Mouse (Mus musculus) CH12.LX (cell line): Measurements from ENCODE around the gene Prkcb. TPM values are rescaled to one million over a fixed set of nuclear protein-coding genes. Genes with fewer than 3 reads are reported as not detected.

Source experiments
- DNase-seq: peaks from one replicate; pipeline ENCODE4 v3.0.0-alpha.2; 2013; ENCODE audit errors: extremely low read depth
- H3K27ac ChIP-seq: 2 replicates; pipeline ENCODE4 v1.5.1; 2012; ENCODE audit warnings: low read depth, mild to moderate bottlenecking, control low read depth, moderate library complexity; ENCODE audit not compliant: insufficient read depth
- H3K27me3 ChIP-seq: replicated peaks from 2 replicates; pipeline ENCODE3; 2012; ENCODE audit warnings: inconsistent platforms
- H3K36me3 ChIP-seq, 2 experiments: replicated peaks in 1 of 2; 2 replicates each; pipeline versions ENCODE3 to v1.6.1; 2012; ENCODE audit warnings: inconsistent platforms in 1 of 2, low read length in 1 of 2, mild to moderate bottlenecking in 1 of 2, mixed read lengths in 1 of 2, moderate library complexity in 1 of 2; ENCODE audit not compliant: control insufficient read depth in 1 of 2, insufficient read depth in 1 of 2
- H3K4me1 ChIP-seq, 2 experiments: 2 replicates each; pipeline ENCODE4 v1.6.1; 2012; ENCODE audit warnings: inconsistent platforms in 1 of 2, moderate library complexity in 1 of 2; ENCODE audit not compliant: insufficient read depth in 2 of 2, control insufficient read depth in 1 of 2
- H3K4me2 ChIP-seq: 2 replicates; pipeline ENCODE4 v1.6.1; 2012; ENCODE audit warnings: low read depth, mild to moderate bottlenecking, control low read depth; ENCODE audit not compliant: poor library complexity, insufficient read depth, severe bottlenecking
- H3K4me3 ChIP-seq, 3 experiments: fragments of 150-350 bp in 1 of 3; sonication (generic) in 1 of 3; replicated peaks in 1 of 3; 2 replicates each; pipeline versions ENCODE3 to v1.5.1; 2011 to 2012; ENCODE audit warnings: low read depth in 2 of 3, low read length in 2 of 3, mild to moderate bottlenecking in 2 of 3, moderate library complexity in 2 of 3, control low read depth in 1 of 3, improper control_type of control experiment in 1 of 3, inconsistent platforms in 1 of 3, mixed read lengths in 1 of 3; ENCODE audit not compliant: poor library complexity in 1 of 3
- H3K79me2 ChIP-seq: replicated peaks from 2 replicates; pipeline ENCODE4 v1.6.1; 2012; ENCODE audit warnings: mild to moderate bottlenecking, moderate library complexity; ENCODE audit not compliant: control insufficient read depth, poor library complexity, insufficient read depth, severe bottlenecking; ENCODE audit errors: extremely low read depth
- H3K9ac ChIP-seq: 2 replicates; pipeline ENCODE4 v1.6.1; 2012; ENCODE audit warnings: low read depth, mild to moderate bottlenecking, control low read depth, moderate library complexity; ENCODE audit not compliant: insufficient read depth
- H3K9me3 ChIP-seq: replicated peaks from 2 replicates; pipeline ENCODE3; 2012; ENCODE audit warnings: low read length, inconsistent platforms, mixed read lengths
- BHLHE40 ChIP-seq: IDR thresholded peaks from 2 replicates; pipeline ENCODE4 v1.6.1; 2011; ENCODE audit warnings: mild to moderate bottlenecking, low read depth, low read length, improper control_type of control experiment
- CHD1 ChIP-seq: IDR thresholded peaks from 2 replicates; pipeline ENCODE4 v1.6.1; 2012; ENCODE audit warnings: low read depth, low read length, improper control_type of control experiment, inconsistent platforms
- CTCF ChIP-seq, 2 experiments: IDR thresholded peaks in 1 of 2; conservative IDR thresholded peaks in 1 of 2; 2 replicates each; pipeline ENCODE4 v1.5.1; 2011 to 2012; ENCODE audit warnings: low read depth in 2 of 2, low read length in 2 of 2, improper control_type of control experiment in 1 of 2, inconsistent platforms in 1 of 2, mild to moderate bottlenecking in 1 of 2, moderate library complexity in 1 of 2
- ETS1 ChIP-seq: conservative IDR thresholded peaks from 2 replicates; pipeline ENCODE4 v1.6.1; 2012; ENCODE audit warnings: low read depth, mild to moderate bottlenecking, inconsistent platforms, low read length, improper control_type of control experiment, moderate library complexity
- MAX ChIP-seq: IDR thresholded peaks from 2 replicates; pipeline ENCODE4 v1.6.1; 2011; ENCODE audit warnings: low read length, improper control_type of control experiment
- MEF2A ChIP-seq: IDR thresholded peaks from 2 replicates; pipeline ENCODE4 v1.6.1; 2014; ENCODE audit warnings: low read depth, mild to moderate bottlenecking, inconsistent platforms, low read length, improper control_type of control experiment, borderline replicate concordance
- MXI1 ChIP-seq: IDR thresholded peaks from 2 replicates; pipeline ENCODE4 v1.6.1; 2011; ENCODE audit warnings: mild to moderate bottlenecking, low read depth, low read length, improper control_type of control experiment
- NELFE ChIP-seq: IDR thresholded peaks from 2 replicates; pipeline ENCODE4 v1.6.1; 2011; ENCODE audit warnings: low read depth, low read length, improper control_type of control experiment
- POLR2A ChIP-seq: IDR thresholded peaks from 2 replicates; pipeline ENCODE4 v1.6.1; 2011; ENCODE audit warnings: low read depth, mild to moderate bottlenecking, improper control_type of control experiment, low read length
- RAD21 ChIP-seq: IDR thresholded peaks from 2 replicates; pipeline ENCODE4 v1.6.1; 2011; ENCODE audit warnings: low read depth, mild to moderate bottlenecking, low read length, improper control_type of control experiment, moderate library complexity
- SIN3A ChIP-seq: IDR thresholded peaks from 2 replicates; pipeline ENCODE4 v1.6.1; 2012; ENCODE audit warnings: low read length, improper control_type of control experiment, inconsistent platforms
- SMC3 ChIP-seq: IDR thresholded peaks from 2 replicates; pipeline ENCODE4 v1.6.1; 2011; ENCODE audit warnings: low read depth, low read length, improper control_type of control experiment
- ZC3H11A ChIP-seq: IDR thresholded peaks from 2 replicates; pipeline ENCODE4 v1.6.1; 2012; ENCODE audit warnings: low read depth, mild to moderate bottlenecking, inconsistent platforms, low read length, improper control_type of control experiment
- ZKSCAN1 ChIP-seq: IDR thresholded peaks from 2 replicates; pipeline ENCODE4 v1.6.1; 2012; ENCODE audit warnings: low read depth, inconsistent platforms, low read length, improper control_type of control experiment, borderline replicate concordance
- ZNF384 ChIP-seq: IDR thresholded peaks from 2 replicates; pipeline ENCODE4 v1.6.1; 2012; ENCODE audit warnings: low read depth, low read length, improper control_type of control experiment, inconsistent platforms
- dilution Hi-C: fragments of 300-500 bp; cut with MboI; formaldehyde crosslinking; loops from 2 replicates; pipeline ENCODE4 v1.14.3; 2020; ENCODE audit warnings: low sequenced_read_pairs; ENCODE audit not compliant: extremely low pct_unique_long_range_greater_than_20kb, extremely low pct_ligation_motif_present
- in situ Hi-C: fragments of 300-500 bp; cut with MboI; formaldehyde crosslinking; loops from 3 replicates; pipeline ENCODE4 v1.14.3; 2019; ENCODE audit warnings: low sequenced_read_pairs, low pct_ligation_motif_present, low pct_unique_long_range_greater_than_20kb, mixed read lengths
- polyA plus RNA-seq: library from polyadenylated mRNA; unstranded; fragments of >175 nt; gene quantifications from 2 replicates; pipeline ENCODE4 v1.2.1, GENCODE M21; 2012; ENCODE audit warnings: low read depth; ENCODE audit not compliant: insufficient read length
- total RNA-seq, 2 experiments: library from RNA; depleted of rRNA; stranded (reverse); fragments of 300-350 nt in 1 of 2; fragments of >200 nt in 1 of 2; gene quantifications; 2 replicates each; pipeline ENCODE4 v1.2.3; 2012 to 2014

Prkcb gene
- total and polyA plus RNA-seq, 3 experiments: 323 to 463 (median 337) TPM

- in situ Hi-C loops: no loop called here
- Histone ChIP-seq H3K79me2 (peaks cover 98% of the 10 kb centered on the region), H3K4me2 (no peak overlapping the region), H3K9ac (no peak overlapping the region), H3K4me1 (peaks cover 25 to 69% of the 10 kb centered on the region in 2 experiments), H3K9me3 (peaks cover 15% of the 10 kb centered on the region), H3K27me3 (no peaks in the 10 kb centered on the region), H3K4me3 (no peak overlapping the region), H3K27ac (no peak overlapping the region), H3K36me3 (peaks cover 59 to 93% of the 10 kb centered on the region in 2 experiments)
- no peak for DNase-seq
- TF ChIP-seq ZNF384 (0 out of 2 replicates have a peak, but pooled peaks have one; percentile 8), CTCF (conservative IDR thresholded peaks at IDR 0.05 in 1 of 2, IDR thresholded peaks at IDR 0.05 in 1 of 2; ENCODE audit: low read depth in 2 of 2, low read length in 2 of 2) (no peak), MEF2A (peak; percentile 63; the same call in 1 of the 2 replicates), MXI1 (no peak), SIN3A (no peak), BHLHE40 (peak; percentile 32; the same call in 1 of the 2 replicates), ZKSCAN1 (no peak)
- dilution Hi-C loops: no loop called here
These were observed 6.8 kb downstream of the Prkcb start for GRCm38 (mm10) chr7:122295363-122295762.

- peaks cover 25 to 76% of the 10 kb centered on the region in 2 experiments for H3K4me1 ChIP-seq
- TF ChIP-seq ETS1: no peak
- TF ChIP-seq MEF2A: no peak
- H3K4me3 ChIP-seq: no peak overlapping the region
- no peaks in the 10 kb centered on the region for H3K27me3 ChIP-seq
- no peak for DNase-seq
- H3K4me2 ChIP-seq: no peak overlapping the region
- H3K9ac ChIP-seq: no peak overlapping the region
- peaks cover 68 to 95% of the 10 kb centered on the region in 2 experiments for H3K36me3 ChIP-seq
- H3K79me2 ChIP-seq: peaks cover 98% of the 10 kb centered on the region
- H3K27ac ChIP-seq: no peak overlapping the region
- H3K9me3 ChIP-seq: peaks cover 25% of the 10 kb centered on the region
- in situ Hi-C loops (no loop called here), dilution Hi-C loops (no loop called here)
These were observed 7.8 kb downstream of the Prkcb start for GRCm38 (mm10) chr7:122296331-122296730.

GRCm38 (mm10) chr7:122296805-122297204 is 8.3 kb downstream of the Prkcb start:
- Histone ChIP-seq H3K36me3 (peaks cover 71 to 96% of the 10 kb centered on the region in 2 experiments), H3K79me2 (peaks cover 98% of the 10 kb centered on the region), H3K4me1 (peaks cover 25 to 81% of the 10 kb centered on the region in 2 experiments), H3K9me3 (peaks cover 25% of the 10 kb centered on the region), H3K9ac (no peak overlapping the region), H3K27me3 (no peaks in the 10 kb centered on the region), H3K4me3 (no peak overlapping the region), H3K4me2 (no peak overlapping the region), H3K27ac (no peak overlapping the region)
- no peak for DNase-seq
- TF ChIP-seq POLR2A (no peak), CHD1 (no peak), RAD21 (no peak), NELFE (no peak), MEF2A (no peak), MAX (0 out of 2 replicates have a peak, but pooled peaks have one; percentile 13), ZC3H11A (no peak), SMC3 (no peak)
- dilution Hi-C loops (no loop called here), in situ Hi-C loops (no loop called here)
